Mouse (Mus musculus) spleen, adult 2 months (tissue): ENCODE results near the gene Kif13a.

ENCODE experiments used
- CTCF ChIP-seq: fragments of 200-500 bp; IDR thresholded peaks from 2 replicates; pipeline ENCODE4 v1.5.1; 2011; ENCODE audit warnings: mild to moderate bottlenecking, inconsistent platforms; ENCODE audit not compliant: insufficient read depth, insufficient read length, insufficient replicate concordance; ENCODE audit errors: extremely low read depth
- POLR2A ChIP-seq: fragments of 200-500 bp; IDR thresholded peaks from 2 replicates; pipeline ENCODE4 v1.6.1; 2011; ENCODE audit warnings: low read depth, low read length, inconsistent platforms

DNA sequence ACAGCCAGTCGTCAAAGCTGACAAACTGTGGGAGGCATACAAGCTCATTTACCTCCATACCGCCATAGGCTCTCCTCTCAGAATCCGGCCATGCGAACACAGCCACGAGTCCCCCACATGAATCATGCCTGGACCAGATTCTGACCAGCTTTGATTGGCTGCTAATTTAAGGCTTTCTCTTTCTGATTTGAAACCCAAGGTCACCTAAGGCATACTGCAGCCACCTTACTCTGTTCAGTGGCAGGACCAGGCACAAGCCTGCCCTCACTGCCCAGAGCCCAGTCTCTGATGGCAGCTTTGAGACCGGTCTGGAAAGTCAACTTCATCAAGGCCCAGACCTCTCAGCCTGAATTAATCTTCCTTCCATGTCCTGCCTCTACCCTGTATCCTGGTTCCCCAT is 17.7 kb downstream of the Kif13a start:
- TF ChIP-seq CTCF (no peak), POLR2A (no peak)
